Mouse (Mus musculus) gastrocnemius, adult 18-20 months (tissue): Measurements from ENCODE around the gene Gm36079. TPM values are rescaled to one million over a fixed set of nuclear protein-coding genes. Genes with fewer than 3 reads are reported as not detected.
A peak's percentile ranks its signal among the peaks of the same experiment; 100 is the strongest.
"Not testable (repeated sequence)": the region's sequence is repeated elsewhere in the genome, so short reads cannot be mapped to it uniquely, and the experiment has no call there.

Experiments
- DNase-seq: peaks from one replicate; pipeline ENCODE4 v3.0.0; 2021; ENCODE audit warnings: low spot score
- long read RNA-seq, 2 experiments: library from polyadenylated mRNA; stranded (forward); transcript quantifications; one replicate each; pipeline ENCODE4 v2.0.0; 2021
- total RNA-seq, 2 experiments: library from RNA; stranded (reverse); gene quantifications; 2 replicates each; pipeline ENCODE4 v1.2.3; 2021

Gm36079 gene
- total RNA-seq, result not detected
- long read RNA-seq, experiment 1, result 0 reads
- long read RNA-seq, experiment 2, result 0 reads

- not testable (repeated sequence) for DNase-seq
Observed at GRCm38 (mm10) chr13:120026911-120027310, at the start of gene Gm36079. Gene Gm36079 (minus strand): TSS chr13:120027011.

GRCm38 (mm10) chr13:120070878-120071277 lies 44.1 kb upstream of the Gm36079 start:
- DNase-seq, result not testable (repeated sequence)

DNA sequence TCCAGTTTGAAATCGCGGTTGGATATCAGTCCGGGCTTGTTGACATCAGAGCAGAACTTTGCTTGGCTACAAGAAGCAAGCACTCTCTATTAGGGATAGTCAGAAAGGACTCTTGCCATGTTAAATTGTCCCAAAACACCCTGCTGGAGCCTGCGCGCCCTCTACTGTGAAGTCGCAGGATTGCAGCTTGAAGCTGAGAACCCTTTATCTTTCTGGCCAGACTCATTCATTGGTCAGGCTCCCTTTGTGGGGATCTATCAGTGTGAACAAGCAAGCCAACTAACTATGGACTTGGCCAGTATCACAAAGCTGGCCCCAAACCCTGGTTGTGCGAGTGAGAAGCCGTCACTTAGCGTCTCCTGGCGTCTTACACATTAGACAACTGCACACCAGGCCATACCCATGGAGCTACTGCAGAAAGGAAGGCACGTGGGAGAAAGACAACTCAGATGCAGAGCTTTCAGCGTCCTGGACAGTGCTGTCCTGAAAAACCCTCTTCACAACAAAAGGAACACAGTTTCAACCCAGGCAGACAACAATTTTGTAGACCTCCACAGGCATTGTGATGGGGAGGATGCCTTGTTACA lies 43.3 kb upstream of the Gm36079 start:
- DNase-seq, result not testable (repeated sequence)

- not testable (repeated sequence) for DNase-seq
Observed at GRCm38 (mm10) chr13:120063439-120064089, 36.8 kb upstream of the Gm36079 start.

DNA sequence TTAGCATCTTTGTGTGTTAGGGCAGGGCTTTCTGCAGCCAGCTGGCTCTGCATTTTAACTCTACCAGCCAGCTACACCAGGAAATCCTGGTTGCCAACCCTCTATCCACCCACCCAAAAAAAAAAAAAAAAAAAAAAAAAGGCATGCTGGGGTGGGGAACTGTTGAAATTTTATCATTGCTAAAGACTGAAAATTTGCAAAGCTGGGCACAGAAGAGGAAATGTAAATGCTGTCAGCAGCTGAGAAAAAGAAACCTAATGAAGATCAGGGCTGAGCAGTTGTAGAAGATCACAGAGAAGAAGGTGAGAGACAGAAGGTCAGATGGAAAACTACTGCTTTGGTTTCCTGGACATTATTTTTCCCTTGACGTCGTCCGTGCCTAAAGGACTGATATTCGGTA lies 36.1 kb upstream of the Gm36079 start:
- not testable (repeated sequence) for DNase-seq

- not testable (repeated sequence) for DNase-seq
Observed at GRCm38 (mm10) chr13:120052085-120052484, 25.3 kb upstream of the Gm36079 start, which contains the start of gene Gm21188. Gene Gm21188 (minus strand): TSS chr13:120052194.

- DNase-seq, result not testable (repeated sequence)
Observed at GRCm38 (mm10) chr13:120048608-120049007, 21.8 kb upstream of the Gm36079 start.

DNA sequence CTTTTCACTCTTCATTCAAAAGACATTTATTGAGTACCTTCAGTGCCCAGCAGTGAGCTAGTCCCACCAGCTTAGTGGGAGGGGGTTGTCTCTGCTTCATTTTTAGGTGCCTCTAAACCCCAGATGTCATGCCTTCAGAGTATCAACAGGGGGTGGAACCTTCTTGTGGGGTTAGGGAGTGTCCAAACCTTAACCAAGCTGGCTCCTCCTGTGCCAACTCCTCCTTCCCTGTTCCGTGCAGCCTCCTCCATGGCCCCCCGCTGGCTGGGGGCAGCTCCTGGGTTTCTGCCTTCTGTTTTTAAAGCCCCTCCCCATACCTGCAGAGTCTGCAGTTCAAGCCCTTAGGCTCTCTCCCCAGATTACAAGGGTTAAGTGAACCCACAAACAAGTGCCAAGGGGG lies 21.4 kb upstream of the Gm36079 start:
- not testable (repeated sequence) for DNase-seq

DNA sequence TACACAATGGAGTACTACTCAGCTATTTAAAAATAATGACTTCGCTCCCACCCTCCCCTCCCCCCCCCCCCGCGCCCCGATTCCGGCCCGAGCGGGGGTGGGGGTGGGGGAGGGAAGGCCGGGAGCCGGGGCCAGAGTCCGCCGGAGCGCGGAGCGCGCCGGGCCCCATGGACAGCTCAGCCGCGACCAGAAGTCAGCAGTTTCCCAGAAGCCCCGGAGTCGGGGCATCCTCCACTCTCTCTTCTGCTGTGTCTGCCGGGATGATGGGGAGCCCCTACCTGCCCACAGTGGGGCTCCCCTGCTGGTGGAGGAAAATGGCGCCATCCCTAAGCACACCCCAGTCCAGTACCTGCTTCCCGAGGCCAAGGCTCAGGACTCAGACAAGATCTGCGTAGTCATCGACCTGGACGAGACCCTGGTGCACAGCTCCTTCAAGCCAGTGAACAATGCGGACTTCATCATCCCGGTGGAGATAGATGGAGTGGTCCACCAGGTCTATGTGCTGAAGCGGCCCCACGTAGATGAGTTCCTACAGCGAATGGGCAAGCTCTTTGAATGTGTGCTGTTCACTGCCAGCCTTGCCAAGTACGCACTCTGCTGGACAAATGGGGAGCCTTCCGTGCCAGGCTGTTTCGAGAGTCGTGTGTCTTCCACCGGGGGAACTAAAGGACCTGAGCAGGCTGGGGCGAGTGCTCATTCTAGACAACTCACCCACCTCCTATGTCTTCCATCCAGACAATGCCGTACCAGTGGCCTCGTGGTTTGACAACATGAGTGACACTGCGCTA lies 19.8 kb upstream of the Gm36079 start:
- DNase-seq, result not testable (repeated sequence)

DNA sequence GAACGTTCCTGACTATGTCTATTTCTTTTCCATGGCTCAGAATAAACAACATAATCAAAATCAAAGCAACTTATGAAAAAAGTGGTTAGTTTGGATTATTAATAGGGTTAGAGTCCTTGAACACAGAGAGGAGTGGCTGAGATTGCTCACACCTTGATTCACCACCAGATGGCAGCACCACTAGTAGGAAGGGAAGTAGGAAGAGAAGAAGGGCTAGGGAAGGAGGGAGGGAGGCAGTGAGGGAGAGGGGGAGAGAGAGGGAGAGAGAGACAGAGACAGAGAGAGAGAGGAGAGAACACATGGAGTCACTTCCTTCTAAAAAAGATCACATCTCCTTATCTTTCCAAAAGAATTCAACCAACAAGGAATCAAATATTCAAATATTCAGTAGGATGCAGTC lies 14.3 kb upstream of the Gm36079 start:
- DNase-seq, result not testable (repeated sequence)

- not testable (repeated sequence) for DNase-seq
Observed at GRCm38 (mm10) chr13:120037881-120038280, 11.1 kb upstream of the Gm36079 start.

GRCm38 (mm10) chr13:120036577-120037115 lies 9.8 kb upstream of the Gm36079 start:
- not testable (repeated sequence) for DNase-seq

DNA sequence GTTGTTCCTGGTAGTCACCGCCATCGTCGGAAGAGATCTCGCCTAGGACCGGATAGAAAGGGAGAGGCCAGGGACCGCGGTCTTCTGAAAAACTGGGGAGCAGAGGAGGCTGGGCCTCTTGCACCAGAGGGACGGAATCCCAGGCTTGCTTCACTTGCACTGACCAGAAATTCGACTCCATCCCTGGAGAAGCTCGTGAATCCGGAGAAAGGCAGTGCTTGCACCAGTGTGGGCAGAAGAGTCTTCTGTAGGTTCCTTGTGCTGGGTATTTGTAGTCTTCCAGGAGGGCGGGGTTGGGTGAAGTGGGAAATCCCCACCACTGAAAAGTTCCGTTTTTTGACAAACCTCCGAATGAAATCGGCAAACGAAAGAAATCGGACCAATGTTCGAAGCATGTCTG lies 8.3 kb upstream of the Gm36079 start:
- not testable (repeated sequence) for DNase-seq

DNA sequence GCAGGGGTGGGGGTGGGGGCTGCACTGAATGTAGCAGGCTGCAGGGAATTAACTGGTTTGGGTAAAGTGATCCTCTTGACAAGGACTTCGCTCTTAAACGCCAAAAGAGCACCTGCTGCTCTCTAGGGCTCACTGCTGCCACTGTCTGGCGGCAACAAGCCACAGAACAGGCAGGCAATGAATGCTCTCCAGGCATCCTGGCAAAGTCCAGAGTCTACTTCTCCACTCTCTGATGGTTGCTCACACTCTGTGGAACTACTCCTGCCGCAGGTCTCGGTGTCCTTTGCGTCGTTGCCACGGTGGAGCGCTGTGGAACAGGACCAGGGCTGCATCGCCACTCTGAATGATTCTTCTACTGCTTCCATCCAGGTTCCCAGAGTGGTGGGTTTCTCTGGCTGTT lies 7.8 kb upstream of the Gm36079 start:
- not testable (repeated sequence) for DNase-seq

GRCm38 (mm10) chr13:120033516-120034190 lies 6.8 kb upstream of the Gm36079 start:
- peak; percentile 27 for DNase-seq

DNA sequence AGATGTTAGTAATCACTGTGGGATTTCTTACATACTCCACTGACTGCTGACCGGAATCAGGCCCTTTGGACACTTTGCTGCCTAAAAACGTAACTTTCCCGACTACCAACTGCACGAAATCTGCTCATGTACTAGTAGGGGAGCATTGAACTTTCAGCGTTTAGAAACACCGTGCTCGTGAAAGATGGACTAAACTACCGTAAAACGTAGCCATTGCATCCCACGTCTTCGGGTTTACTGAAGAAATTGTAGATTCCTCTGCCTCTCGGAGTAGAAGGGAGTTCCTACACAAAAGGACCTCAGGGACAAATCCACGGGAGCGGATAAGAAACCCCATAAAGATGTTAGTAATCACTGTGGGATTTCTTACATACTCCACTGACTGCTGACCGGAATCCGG lies 4.9 kb upstream of the Gm36079 start:
- DNase-seq, result peak; percentile 15

GRCm38 (mm10) chr13:120027368-120027767 lies 557 bp upstream of the Gm36079 start:
- DNase-seq, result not testable (repeated sequence)

DNA sequence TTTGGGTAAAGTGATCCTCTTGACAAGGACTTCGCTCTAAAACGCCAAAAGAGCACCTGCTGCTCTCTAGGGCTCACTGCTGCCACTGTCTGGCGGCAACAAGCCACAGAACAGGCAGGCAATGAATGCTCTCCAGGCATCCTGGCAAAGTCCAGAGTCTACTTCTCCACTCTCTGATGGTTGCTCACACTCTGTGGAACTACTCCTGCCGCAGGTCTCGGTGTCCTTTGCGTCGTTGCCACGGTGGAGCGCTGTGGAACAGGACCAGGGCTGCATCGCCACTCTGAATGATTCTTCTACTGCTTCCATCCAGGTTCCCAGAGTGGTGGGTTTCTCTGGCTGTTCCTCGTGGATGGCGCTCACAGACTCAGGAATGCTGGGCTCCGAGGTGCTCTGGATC lies 438 bp downstream of the Gm36079 start:
- DNase-seq, result not testable (repeated sequence)

GRCm38 (mm10) chr13:120025576-120025975 lies 1.2 kb downstream of the Gm36079 start:
- not testable (repeated sequence) for DNase-seq

GRCm38 (mm10) chr13:120025004-120025403 lies 1.8 kb downstream of the Gm36079 start:
- DNase-seq, result not testable (repeated sequence)

GRCm38 (mm10) chr13:120024581-120024980 lies 2.2 kb downstream of the Gm36079 start:
- not testable (repeated sequence) for DNase-seq
